Mouse (Mus musculus) small intestine, adult 2 months (tissue): ENCODE measurements around the gene Hlf.

ENCODE experiments used
- CTCF ChIP-seq: fragments of 200-500 bp; IDR thresholded peaks from 2 replicates; pipeline ENCODE4 v1.5.1; 2012; ENCODE audit warnings: low read depth, mild to moderate bottlenecking, control low read depth, inconsistent platforms, low read length, moderate library complexity, mixed read lengths; ENCODE audit not compliant: insufficient replicate concordance, insufficient read length; ENCODE audit errors: extremely low read depth
- POLR2A ChIP-seq: fragments of 200-500 bp; IDR thresholded peaks from 2 replicates; pipeline ENCODE4 v1.6.1; 2012; ENCODE audit warnings: low read depth, mild to moderate bottlenecking, control low read depth, inconsistent platforms, low read length, moderate library complexity

DNA sequence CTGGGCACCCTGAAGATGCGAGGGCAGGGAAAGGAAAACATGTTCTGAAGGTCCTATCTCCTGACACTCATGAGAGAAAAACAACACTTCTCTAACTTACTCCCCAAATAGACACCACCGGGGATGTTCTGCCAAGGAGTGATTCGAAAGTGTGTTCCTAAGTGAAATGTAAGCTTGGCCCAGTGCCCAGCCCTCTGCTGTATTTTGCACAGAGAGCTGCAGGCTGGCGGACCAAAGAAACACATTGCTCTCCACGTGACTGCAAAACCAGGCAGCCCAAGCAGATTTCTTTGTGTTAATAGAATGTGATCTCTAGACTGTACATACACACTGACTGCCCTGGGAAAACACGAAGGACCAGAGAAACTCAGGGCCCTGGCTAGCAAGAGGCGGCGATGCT is 21.1 kb downstream of the Hlf start:
- TF ChIP-seq POLR2A, result no peak
- no peak for TF ChIP-seq CTCF
